Mouse (Mus musculus) thymus, adult 2 months (tissue): Measurements from ENCODE around the gene Nop2.

Source experiments
- CTCF ChIP-seq: fragments of 200-500 bp; IDR thresholded peaks from 2 replicates; pipeline ENCODE4 v1.5.1; 2012; ENCODE audit warnings: mild to moderate bottlenecking, control low read depth, low read length, moderate library complexity, borderline replicate concordance; ENCODE audit not compliant: control insufficient read depth, poor library complexity, insufficient read depth; ENCODE audit errors: extremely low read depth
- POLR2A ChIP-seq: fragments of 200-500 bp; IDR thresholded peaks from 2 replicates; pipeline ENCODE4 v1.6.1; 2012; ENCODE audit warnings: mild to moderate bottlenecking, low read length, control low read depth, moderate library complexity; ENCODE audit not compliant: control insufficient read depth, poor library complexity, insufficient read depth; ENCODE audit errors: extremely low read depth

- no peak for TF ChIP-seq POLR2A
- no peak for TF ChIP-seq CTCF
These were observed 3.0 kb upstream of the Nop2 start for GRCm38 (mm10) chr6:125128724-125129123.
